Mouse (Mus musculus): ENCODE data around the gene Naglu. TPM values are rescaled to one million over a fixed set of nuclear protein-coding genes. Genes with fewer than 3 reads are reported as not detected.

Gene Naglu
- polyA plus RNA-seq, 1 experiment from 2014 or later = 7.0 TPM

DNA sequence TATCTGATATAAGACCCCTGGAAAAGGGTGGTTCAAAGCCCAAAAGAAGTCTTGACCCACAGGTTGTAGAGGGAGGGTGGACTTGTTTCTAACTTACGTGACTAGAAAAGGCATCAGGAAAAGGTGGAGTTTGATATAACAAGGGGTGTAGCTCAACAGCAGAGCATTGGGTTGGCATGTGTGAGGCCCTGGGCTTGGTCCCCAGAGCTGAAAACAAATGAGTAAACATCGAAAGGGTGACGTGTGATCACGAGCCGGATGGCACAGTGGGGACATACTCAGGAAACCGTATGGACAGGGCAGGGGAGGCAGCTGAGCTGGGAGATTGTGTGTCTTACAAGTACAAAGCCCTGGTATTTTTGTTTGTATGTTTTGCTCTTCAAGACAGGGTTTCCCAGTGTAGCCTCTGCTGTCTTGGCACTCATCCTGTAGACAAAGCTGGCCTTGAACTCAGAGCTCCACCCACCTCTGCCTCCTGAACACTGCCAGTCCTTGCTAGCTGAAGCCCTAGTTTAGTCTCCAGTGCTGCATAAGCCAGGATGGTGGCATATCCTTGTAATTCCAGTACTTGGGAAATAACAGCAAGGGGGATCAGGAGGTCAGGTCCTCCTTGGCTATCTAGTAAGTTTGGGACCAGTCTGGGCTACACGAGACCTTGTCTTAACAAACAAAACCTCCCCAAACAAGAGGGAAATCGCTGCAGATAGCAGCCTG is 35.0 kb upstream of the Naglu start:
- WGBS = 92% methylated on average over 8 of the region's 8 CpGs
- peaks cover 83% of the 10 kb centered on the region for H3K36me3 ChIP-seq (ENCODE audit: control insufficient read depth, insufficient read depth, low read length)
- H3K4me3 ChIP-seq (ENCODE audit: low read depth, low read length) = no peak overlapping the region
- H3K9ac ChIP-seq (replicated peaks; ENCODE audit: low read depth, low read length) = no peak overlapping the region
- no peaks in the 10 kb centered on the region for H3K4me1 ChIP-seq (ENCODE audit: control insufficient read depth, insufficient read depth, low read length)
- no peaks in the 10 kb centered on the region for H3K27me3 ChIP-seq (ENCODE audit: control insufficient read depth, insufficient read depth, low read length)
- no peak overlapping the region for H3K27ac ChIP-seq (ENCODE audit: low read depth, low read length)
- no peak for ATAC-seq (ENCODE audit: low read depth)
- H3K9me3 ChIP-seq (ENCODE audit: control insufficient read depth, low read length) = no peaks in the 10 kb centered on the region
- no peak overlapping the region for H3K4me2 ChIP-seq (ENCODE audit: low read depth, low read length)

DNA sequence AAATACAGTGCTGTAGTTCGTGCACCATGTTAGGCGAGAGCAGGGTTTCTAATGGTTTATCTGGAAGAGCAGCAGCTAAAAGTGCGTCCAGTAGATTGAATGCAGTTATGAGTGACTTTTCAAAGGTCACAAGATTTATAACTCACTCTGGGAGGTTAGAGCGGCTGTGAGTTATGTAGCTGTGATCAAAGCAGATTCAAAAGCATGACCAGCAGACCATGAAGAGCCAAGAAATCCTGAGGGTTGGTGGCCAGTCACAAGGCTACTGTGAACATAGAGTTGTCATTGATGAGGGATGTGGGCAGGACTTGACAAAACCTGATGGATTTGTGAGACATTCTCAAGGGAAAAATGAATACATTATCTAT is 34.5 kb upstream of the Naglu start:
- Histone ChIP-seq H3K27ac (ENCODE audit: low read depth, low read length) (no peak overlapping the region), H3K4me3 (ENCODE audit: low read depth, low read length) (no peak overlapping the region), H3K9me3 (ENCODE audit: control insufficient read depth, low read length) (no peaks in the 10 kb centered on the region), H3K27me3 (ENCODE audit: control insufficient read depth, insufficient read depth, low read length) (no peaks in the 10 kb centered on the region), H3K9ac (replicated peaks; ENCODE audit: low read depth, low read length) (no peak overlapping the region), H3K4me1 (ENCODE audit: control insufficient read depth, insufficient read depth, low read length) (no peaks in the 10 kb centered on the region), H3K4me2 (ENCODE audit: low read depth, low read length) (no peak overlapping the region), H3K36me3 (ENCODE audit: control insufficient read depth, insufficient read depth, low read length) (peaks cover 83% of the 10 kb centered on the region)
- 78% methylated on average over 4 of the region's 4 CpGs for WGBS
- no peak for ATAC-seq (ENCODE audit: low read depth)

DNA sequence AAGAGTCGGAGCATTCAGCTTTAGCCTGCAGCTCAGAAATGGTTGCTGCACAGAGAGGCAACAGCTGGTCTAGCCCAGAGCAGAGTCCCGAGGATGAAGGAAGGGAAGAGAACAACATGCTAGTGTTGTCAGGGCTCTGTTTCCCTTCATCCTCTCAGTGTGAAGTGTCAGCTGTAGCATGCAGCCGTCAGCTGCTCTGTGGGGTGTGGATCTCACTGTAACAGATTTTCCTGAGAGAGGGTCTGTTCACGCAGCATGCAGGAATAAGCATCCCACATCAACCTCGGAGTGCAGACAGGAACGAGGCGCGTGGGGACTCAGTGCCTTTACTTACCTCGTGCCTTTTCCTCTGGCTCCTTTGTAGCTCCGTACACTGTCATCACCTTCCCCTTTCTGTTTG is 32.0 kb upstream of the Naglu start:
- Histone ChIP-seq H3K9ac (replicated peaks; ENCODE audit: low read depth, low read length) (no peak overlapping the region), H3K36me3 (ENCODE audit: control insufficient read depth, insufficient read depth, low read length) (peaks cover 89% of the 10 kb centered on the region), H3K4me3 (ENCODE audit: low read depth, low read length) (no peak overlapping the region), H3K4me2 (ENCODE audit: low read depth, low read length) (no peak overlapping the region), H3K27ac (ENCODE audit: low read depth, low read length) (no peak overlapping the region), H3K9me3 (ENCODE audit: control insufficient read depth, low read length) (no peaks in the 10 kb centered on the region), H3K27me3 (ENCODE audit: control insufficient read depth, insufficient read depth, low read length) (no peaks in the 10 kb centered on the region), H3K4me1 (ENCODE audit: control insufficient read depth, insufficient read depth, low read length) (no peaks in the 10 kb centered on the region)
- 84% methylated on average over 10 of the region's 10 CpGs for WGBS
- no peak for ATAC-seq (ENCODE audit: low read depth)

DNA sequence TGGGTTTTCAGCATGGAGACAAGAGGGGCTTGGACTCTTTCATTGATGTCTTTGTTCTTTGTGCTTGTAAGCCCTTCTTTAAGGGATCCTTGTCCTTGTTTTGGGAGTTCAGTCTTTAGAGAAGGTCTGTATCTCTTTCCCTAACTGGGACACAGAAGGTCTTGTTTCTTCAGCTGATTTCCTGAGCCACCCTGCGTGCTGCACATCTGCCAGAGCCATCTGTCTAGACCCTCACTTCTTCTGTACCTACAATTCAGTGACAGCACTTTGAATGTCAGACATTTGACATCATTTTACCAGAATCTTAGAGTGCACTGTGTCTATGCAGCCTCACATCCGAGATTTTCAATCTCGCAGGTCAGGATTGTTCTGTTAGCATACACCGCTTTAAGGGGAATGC is 24.0 kb upstream of the Naglu start:
- Histone ChIP-seq H3K4me3 (ENCODE audit: low read depth, low read length) (no peak overlapping the region), H3K9me3 (ENCODE audit: control insufficient read depth, low read length) (no peaks in the 10 kb centered on the region), H3K9ac (replicated peaks; ENCODE audit: low read depth, low read length) (no peak overlapping the region), H3K27ac (ENCODE audit: low read depth, low read length) (no peak overlapping the region), H3K4me2 (ENCODE audit: low read depth, low read length) (no peak overlapping the region), H3K36me3 (ENCODE audit: control insufficient read depth, insufficient read depth, low read length) (peaks cover 96% of the 10 kb centered on the region), H3K27me3 (ENCODE audit: control insufficient read depth, insufficient read depth, low read length) (no peaks in the 10 kb centered on the region), H3K4me1 (ENCODE audit: control insufficient read depth, insufficient read depth, low read length) (no peaks in the 10 kb centered on the region)
- ATAC-seq (ENCODE audit: low read depth) = no peak
- WGBS = 94% methylated on average over 4 of the region's 4 CpGs

DNA sequence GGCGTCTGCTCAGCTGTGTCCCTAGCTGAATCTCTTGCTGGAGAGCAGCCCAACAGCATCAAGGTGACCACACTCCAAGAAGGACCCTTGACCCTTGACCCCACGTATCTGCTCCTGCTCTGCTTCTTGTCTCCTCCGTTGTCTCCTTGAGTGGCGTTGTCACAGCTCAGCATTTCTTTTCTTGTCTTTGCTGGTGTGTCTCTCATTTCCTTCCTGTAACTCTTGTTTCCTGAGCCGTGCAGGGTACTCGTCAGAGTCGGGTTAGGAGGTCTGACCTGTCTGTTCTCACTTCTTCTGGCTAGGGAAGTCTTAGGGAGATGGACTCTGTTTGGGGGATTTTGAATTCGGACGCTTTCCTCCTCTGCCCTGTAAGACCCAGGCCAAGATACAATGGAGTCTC is 23.4 kb upstream of the Naglu start:
- H3K4me3 ChIP-seq (ENCODE audit: low read depth, low read length) = no peak overlapping the region
- H3K4me1 ChIP-seq (ENCODE audit: control insufficient read depth, insufficient read depth, low read length) = no peaks in the 10 kb centered on the region
- 81% methylated on average over 9 of the region's 9 CpGs for WGBS
- no peak overlapping the region for H3K4me2 ChIP-seq (ENCODE audit: low read depth, low read length)
- H3K9me3 ChIP-seq (ENCODE audit: control insufficient read depth, low read length) = no peaks in the 10 kb centered on the region
- no peak for ATAC-seq (ENCODE audit: low read depth)
- H3K36me3 ChIP-seq (ENCODE audit: control insufficient read depth, insufficient read depth, low read length) = peaks cover 97% of the 10 kb centered on the region
- H3K9ac ChIP-seq (replicated peaks; ENCODE audit: low read depth, low read length) = no peak overlapping the region
- H3K27ac ChIP-seq (ENCODE audit: low read depth, low read length) = no peak overlapping the region
- H3K27me3 ChIP-seq (ENCODE audit: control insufficient read depth, insufficient read depth, low read length) = no peaks in the 10 kb centered on the region

DNA sequence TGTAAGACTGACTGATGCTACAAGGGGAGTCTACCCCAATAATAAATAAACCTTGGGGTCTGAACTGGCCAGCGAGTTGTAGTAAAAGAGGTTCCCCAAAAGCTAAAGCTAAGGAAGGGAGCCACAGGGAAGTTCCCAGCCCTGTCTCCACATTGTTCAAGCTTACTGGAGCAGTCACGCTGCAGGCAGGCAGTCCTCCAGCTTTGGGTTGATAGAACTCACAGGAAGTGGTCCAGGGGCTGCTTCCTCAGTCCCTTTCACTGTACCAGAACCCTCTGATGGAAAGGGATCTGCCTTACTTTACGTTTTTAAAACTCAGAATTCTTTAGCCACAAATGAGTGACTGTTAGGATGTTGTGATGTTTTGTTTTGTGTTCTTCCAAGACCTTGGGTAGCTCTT is 22.3 kb upstream of the Naglu start:
- Histone ChIP-seq H3K36me3 (ENCODE audit: control insufficient read depth, insufficient read depth, low read length) (peaks cover 94% of the 10 kb centered on the region), H3K27me3 (ENCODE audit: control insufficient read depth, insufficient read depth, low read length) (no peaks in the 10 kb centered on the region), H3K4me2 (ENCODE audit: low read depth, low read length) (no peak overlapping the region), H3K9me3 (ENCODE audit: control insufficient read depth, low read length) (no peaks in the 10 kb centered on the region), H3K4me3 (ENCODE audit: low read depth, low read length) (no peak overlapping the region), H3K27ac (ENCODE audit: low read depth, low read length) (no peak overlapping the region), H3K9ac (replicated peaks; ENCODE audit: low read depth, low read length) (no peak overlapping the region), H3K4me1 (ENCODE audit: control insufficient read depth, insufficient read depth, low read length) (no peaks in the 10 kb centered on the region)
- WGBS = 86% methylated on average over 3 of the region's 3 CpGs
- ATAC-seq (ENCODE audit: low read depth) = no peak

DNA sequence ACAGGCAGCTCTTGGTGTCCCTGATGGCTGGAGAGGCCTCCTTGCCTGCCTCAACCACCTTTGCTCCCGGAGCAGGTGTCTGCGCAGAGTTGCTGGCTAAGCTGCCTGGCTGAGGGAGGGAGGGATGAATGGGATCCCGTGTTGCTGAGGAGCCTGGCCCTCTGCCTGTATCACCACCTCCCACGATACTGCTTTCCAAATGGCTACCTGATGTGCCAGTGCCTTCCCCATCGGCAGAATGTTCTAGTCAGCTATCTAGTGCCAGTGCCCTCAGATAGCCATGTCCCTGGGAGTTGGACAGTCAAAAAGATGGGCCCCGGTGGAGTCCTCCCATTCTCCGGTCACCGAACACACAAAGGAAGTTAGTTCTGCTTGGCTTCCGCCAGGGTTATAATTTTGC is 19.5 kb upstream of the Naglu start:
- no peak overlapping the region for H3K4me3 ChIP-seq (ENCODE audit: low read depth, low read length)
- H3K27ac ChIP-seq (ENCODE audit: low read depth, low read length) = no peak overlapping the region
- H3K9ac ChIP-seq (replicated peaks; ENCODE audit: low read depth, low read length) = no peak overlapping the region
- 85% methylated on average over 9 of the region's 9 CpGs for WGBS
- no peak for ATAC-seq (ENCODE audit: low read depth)
- no peaks in the 10 kb centered on the region for H3K27me3 ChIP-seq (ENCODE audit: control insufficient read depth, insufficient read depth, low read length)
- no peak overlapping the region for H3K4me2 ChIP-seq (ENCODE audit: low read depth, low read length)
- H3K9me3 ChIP-seq (ENCODE audit: control insufficient read depth, low read length) = no peaks in the 10 kb centered on the region
- peaks cover 79% of the 10 kb centered on the region for H3K36me3 ChIP-seq (ENCODE audit: control insufficient read depth, insufficient read depth, low read length)
- H3K4me1 ChIP-seq (ENCODE audit: control insufficient read depth, insufficient read depth, low read length) = no peaks in the 10 kb centered on the region

DNA sequence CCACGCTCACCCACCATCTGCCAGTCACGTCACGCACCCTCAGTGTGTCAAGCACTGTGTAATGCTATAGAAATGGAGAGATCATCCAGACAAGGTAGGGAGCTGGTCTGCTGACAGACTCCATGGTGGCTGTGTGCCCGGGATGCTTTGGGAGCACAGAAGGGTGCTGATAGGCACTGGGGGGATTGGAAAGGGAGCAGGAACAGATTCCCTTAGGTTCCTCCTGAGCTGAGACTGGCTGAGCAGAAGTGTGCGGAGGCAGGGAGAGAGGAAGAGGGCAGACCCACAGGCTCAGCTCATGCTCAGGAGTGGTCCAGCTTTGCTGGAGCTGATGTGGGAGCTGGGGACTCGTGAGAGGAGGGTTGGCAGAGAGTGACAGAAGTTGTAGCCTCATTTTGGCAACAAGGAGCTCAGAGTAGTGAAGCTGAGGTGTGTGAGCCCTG is 18.7 kb upstream of the Naglu start:
- H3K36me3 ChIP-seq (ENCODE audit: control insufficient read depth, insufficient read depth, low read length) = peaks cover 79% of the 10 kb centered on the region
- H3K9ac ChIP-seq (replicated peaks; ENCODE audit: low read depth, low read length) = no peak overlapping the region
- 90% methylated on average over 6 of the region's 6 CpGs for WGBS
- H3K27ac ChIP-seq (ENCODE audit: low read depth, low read length) = no peak overlapping the region
- no peak overlapping the region for H3K4me2 ChIP-seq (ENCODE audit: low read depth, low read length)
- H3K4me1 ChIP-seq (ENCODE audit: control insufficient read depth, insufficient read depth, low read length) = no peaks in the 10 kb centered on the region
- no peak overlapping the region for H3K4me3 ChIP-seq (ENCODE audit: low read depth, low read length)
- H3K27me3 ChIP-seq (ENCODE audit: control insufficient read depth, insufficient read depth, low read length) = no peaks in the 10 kb centered on the region
- no peaks in the 10 kb centered on the region for H3K9me3 ChIP-seq (ENCODE audit: control insufficient read depth, low read length)
- no peak for ATAC-seq (ENCODE audit: low read depth)

DNA sequence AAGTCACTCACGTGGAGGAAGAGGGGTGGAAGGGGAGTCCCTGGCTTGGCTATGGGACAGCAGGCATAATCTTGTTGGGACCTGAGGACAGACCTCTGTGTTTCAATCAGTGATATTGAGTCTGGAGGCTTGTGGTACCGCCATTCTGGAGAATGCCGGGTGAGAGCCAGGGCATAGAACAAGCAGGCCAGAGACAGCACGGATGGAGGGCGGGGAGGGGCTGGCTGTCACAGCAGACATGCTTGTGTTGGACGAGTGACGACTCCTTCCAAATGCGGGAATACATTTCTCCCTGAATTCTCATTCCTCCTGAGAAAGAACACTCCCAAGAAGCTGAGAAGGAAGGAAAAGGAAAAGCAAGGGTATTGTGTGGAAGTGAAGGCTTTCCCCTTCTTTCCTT is 18.2 kb upstream of the Naglu start:
- WGBS = 88% methylated on average over 8 of the region's 8 CpGs
- no peak overlapping the region for H3K4me3 ChIP-seq (ENCODE audit: low read depth, low read length)
- no peaks in the 10 kb centered on the region for H3K9me3 ChIP-seq (ENCODE audit: control insufficient read depth, low read length)
- H3K4me2 ChIP-seq (ENCODE audit: low read depth, low read length) = no peak overlapping the region
- no peak overlapping the region for H3K9ac ChIP-seq (replicated peaks; ENCODE audit: low read depth, low read length)
- H3K27ac ChIP-seq (ENCODE audit: low read depth, low read length) = no peak overlapping the region
- no peaks in the 10 kb centered on the region for H3K27me3 ChIP-seq (ENCODE audit: control insufficient read depth, insufficient read depth, low read length)
- H3K36me3 ChIP-seq (ENCODE audit: control insufficient read depth, insufficient read depth, low read length) = peaks cover 79% of the 10 kb centered on the region
- ATAC-seq (ENCODE audit: low read depth) = no peak
- no peaks in the 10 kb centered on the region for H3K4me1 ChIP-seq (ENCODE audit: control insufficient read depth, insufficient read depth, low read length)
